Mouse (Mus musculus): Measurements from ENCODE around the gene C2cd3.

DNA sequence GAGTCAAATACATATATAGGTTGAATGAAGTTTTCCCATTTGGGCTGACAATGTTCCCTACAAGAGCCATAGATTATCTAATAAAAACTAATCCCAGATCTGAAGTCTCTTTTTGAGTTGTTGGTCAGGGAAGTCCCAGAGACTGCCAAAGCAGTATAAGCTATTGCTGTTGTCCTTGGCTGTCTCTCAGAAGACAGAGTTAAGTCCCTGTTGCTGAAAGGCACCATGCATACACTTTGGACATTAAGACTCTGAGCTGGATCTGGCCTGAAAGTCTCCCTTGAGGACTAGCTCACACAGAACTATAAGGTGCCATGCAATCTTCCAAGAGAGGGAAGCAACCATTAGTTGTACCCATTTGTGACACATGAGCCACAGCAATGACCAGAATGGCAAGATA is 14.2 kb upstream of the C2cd3 start:
- TF ChIP-seq CTCF (IDR thresholded peaks at IDR 0.05) (no peak), POLR2A (IDR thresholded peaks at IDR 0.05; ENCODE audit: insufficient read depth, low read depth, low read length) (no peak)
